Mouse (Mus musculus): Measurements from ENCODE around the gene Gpr55.
"Not testable (repeated sequence)": the region's sequence is repeated elsewhere in the genome, so short reads cannot be mapped to it uniquely, and the experiment has no call there.

Gene Gpr55

DNA sequence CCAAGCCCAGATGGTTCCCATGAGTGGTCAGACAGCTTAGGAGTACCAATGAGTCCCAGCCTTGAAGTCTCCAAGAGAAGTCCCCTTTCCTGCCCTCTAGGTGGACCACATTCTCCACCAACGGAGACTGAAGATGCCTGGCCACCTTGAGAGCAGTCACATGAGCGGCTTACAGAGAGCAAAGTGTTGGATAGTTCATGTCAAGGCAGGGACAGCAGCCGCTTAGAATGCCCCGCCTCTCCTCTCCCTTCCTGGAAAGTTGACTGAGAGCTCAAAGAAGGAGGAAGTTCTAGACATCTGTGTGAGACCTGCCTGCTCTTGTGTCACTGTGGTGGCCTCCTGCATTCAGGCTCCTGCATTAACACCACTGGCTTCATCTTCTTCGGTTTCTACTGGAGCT lies at the start of gene Gpr55:
Gene Gpr55 (minus strand): TSS at position 135 of the 400 bp plus-strand sequence.
- in situ Hi-C loops (cut with MboI, MseI) = no loop called here

DNA sequence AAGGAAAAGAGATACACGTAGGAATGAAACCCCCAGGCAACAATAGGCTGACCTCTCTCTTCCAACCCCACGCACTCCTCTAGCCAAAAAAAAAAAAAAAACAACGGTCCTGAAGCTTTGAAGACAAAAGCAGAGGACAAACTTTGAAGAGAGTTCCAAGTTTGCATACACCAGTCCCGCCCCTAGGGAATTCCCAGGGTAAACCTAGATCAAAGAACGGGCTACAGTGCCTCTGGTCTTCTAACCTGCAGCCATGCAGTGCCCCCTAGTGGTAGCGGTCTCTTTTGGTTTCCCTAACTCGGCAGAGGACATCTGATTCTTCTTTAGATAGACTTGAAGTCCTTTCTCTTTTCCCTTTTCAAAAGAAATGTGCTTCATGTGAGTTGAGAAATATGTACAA lies 47.0 kb upstream of the Gpr55 start:
- in situ Hi-C loops (cut with MboI, MseI) = loop anchor here (5.0 kb wide), 2 partner anchors 75 to 155 kb away; no protein-coding TSS in a partner anchor

DNA sequence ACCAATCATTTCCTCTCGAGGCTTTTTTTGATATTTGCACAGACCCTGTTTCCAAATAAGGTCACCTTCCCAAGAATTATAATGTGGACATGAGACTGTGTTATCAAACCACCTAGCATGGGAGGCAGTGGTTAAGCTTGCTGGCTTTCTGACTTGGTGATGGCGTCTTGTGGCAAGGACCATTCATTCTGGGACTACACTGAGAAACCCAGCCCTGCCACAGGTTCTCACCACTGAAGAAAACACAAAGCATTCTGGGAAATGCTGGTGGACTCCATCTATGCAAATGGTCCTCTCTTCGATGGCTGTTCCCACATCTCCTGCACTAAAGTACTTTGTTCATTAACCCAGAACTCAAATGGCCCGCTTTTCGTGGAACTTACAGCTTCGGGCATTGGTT lies 45.2 kb upstream of the Gpr55 start:
- in situ Hi-C loops (cut with MboI, MseI) = loop anchor here (5.0 kb wide), 2 partner anchors 74 to 154 kb away; no protein-coding TSS in a partner anchor

DNA sequence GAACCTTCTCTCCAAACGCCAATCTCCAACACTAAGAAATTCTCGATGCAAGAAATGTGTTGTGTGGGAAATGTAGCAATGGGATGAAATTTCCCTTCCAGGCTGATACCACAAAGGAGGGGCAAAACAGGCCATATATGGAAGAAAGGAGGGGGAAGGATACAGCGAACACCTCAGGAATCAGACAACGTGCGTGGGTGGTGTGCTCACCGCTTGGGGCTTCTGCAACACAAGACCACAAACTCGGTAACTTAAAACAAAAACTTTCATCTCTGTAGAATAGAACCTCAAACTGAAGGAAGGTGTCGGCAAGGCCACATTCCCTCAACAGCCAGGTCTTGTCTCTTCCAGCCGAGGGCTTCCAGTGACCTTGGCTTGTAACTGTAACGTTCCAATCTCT lies 44.7 kb upstream of the Gpr55 start:
- in situ Hi-C loops (cut with MboI, MseI) = loop anchor here (5.0 kb wide), 2 partner anchors 73 to 153 kb away; no protein-coding TSS in a partner anchor

DNA sequence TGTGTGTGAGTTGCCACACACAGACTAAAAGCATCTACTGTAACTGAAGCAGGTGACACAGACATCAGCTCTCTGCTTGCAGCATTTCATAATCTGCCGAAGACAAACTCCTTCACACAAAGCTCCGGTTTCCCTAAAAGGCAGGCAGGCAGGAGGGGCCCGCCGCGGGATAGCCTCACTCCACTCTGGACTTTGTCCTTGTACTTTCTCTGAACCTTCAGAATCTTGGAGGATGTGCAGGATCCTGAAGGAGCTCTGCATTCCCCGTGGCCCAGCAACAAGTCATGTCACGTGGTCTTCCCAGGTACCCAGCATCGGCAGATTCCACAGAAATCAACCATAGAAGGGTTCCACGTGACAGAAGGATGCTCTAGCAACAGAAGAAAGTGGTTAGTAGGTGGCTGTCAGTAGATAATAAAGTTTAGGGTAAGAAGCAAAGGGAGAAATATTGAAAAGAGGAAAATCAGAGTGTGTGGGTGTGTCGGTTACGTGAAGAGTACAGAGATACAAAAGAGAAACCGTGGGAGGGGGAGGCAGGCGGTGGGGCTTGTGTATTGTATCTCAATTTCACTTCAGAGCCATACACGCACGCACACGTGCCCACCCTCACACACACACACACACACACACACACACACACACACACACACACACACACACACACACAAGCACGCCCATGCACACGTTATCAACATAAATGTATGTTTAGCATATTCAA lies 39.2 kb upstream of the Gpr55 start:
- in situ Hi-C loops (cut with MboI, MseI) = no loop called here

DNA sequence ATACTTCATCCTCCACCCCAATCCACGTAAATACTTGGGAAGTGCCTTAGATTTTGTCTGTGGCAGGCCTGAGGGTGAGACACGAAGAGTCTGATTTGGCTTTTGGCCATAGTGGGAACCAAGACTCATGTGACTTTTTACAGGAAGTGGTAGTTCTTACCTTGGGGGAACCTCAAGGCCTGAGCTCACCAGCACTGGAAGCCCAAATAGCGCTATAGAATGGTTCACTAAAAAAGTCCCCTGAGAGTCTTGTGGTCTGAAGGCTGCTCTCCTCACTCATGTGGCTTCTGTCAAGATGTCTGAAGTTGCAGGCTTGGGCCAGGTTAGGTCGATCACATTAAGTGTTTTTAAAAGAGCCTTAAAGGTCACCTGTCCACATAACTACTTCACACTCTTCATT lies 37.2 kb upstream of the Gpr55 start:
- in situ Hi-C loops (cut with MboI, MseI) = no loop called here

DNA sequence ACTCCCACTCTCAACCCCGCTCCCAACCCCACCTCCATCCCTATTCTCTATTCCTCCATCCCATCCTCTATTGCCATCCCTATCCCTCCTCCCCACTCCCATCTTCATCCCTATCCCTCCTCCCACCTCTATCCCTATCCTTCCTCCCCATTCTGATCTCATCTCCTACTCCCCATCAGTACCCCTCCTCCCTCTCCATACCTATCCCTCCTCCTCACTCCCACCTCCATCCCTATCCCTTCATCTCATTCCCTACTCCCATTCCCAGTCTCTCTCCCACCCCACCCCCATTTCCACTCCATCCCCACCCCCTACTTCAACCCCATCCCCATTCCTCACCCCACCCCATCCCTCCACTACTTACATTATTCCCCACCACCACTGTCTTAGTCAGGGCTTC lies 36.4 kb upstream of the Gpr55 start:
- in situ Hi-C loops (cut with MboI, MseI) = no loop called here

DNA sequence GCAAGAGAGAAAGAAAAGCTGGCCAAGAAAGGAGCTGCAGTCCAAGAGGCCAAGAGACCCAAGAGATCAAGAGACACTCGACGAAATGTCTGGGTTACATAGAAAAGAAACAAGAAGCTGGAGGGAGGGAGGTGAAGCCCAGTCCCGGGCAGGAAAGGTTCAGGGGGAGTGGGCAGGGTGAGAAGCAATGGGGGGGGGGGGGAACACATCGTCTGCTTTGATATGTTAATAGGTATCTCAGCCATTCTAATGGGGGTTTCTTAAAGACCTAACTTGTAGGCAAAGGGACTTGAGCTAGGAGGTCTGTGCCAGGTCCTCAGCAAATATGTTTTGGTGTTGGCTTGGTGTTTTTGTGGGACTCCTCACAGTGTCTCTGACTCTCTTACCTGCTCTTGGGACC lies 32.7 kb upstream of the Gpr55 start:
- in situ Hi-C loops (cut with MboI, MseI) = no loop called here

DNA sequence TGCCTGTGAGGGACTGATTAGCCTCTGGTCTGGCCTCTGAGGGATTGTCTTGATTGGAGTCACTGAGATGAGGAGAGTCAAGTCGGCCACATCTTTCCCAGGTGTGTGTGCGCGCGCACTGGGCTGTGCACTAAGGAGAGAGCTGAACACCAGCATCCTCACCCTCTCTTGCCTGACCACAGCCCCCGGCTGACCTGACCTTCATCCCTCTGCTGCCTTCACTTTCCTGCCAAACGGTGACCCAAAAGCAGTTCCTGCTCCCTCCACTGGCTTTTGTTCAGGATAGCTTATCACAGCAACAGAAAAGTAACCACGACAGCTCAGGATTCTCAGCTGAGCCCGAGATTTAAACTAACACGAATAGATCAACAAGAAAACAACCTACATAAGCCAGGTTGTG lies 31.4 kb upstream of the Gpr55 start:
- in situ Hi-C loops (cut with MboI, MseI) = no loop called here

DNA sequence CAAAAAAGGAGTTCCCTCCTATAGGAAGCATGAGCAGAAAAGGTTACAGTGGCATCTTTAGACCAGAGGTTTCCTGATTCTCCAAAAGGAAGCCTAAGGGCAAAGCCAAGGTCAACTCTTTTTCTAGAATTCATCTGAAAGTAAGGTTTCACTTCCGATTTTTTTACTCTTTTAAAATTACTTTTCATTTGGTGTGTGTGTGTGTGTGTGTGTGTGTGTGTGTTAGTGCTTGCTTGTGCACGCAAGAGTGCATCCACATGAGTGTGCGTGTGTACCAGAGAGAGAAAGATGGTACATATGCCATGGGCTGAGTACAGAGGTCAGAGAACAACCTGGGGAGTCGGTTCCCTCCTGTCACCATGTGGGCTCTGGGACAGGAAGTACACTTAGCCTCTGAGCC lies 28.1 kb upstream of the Gpr55 start:
- in situ Hi-C loops (cut with MboI, MseI) = not testable (repeated sequence)

DNA sequence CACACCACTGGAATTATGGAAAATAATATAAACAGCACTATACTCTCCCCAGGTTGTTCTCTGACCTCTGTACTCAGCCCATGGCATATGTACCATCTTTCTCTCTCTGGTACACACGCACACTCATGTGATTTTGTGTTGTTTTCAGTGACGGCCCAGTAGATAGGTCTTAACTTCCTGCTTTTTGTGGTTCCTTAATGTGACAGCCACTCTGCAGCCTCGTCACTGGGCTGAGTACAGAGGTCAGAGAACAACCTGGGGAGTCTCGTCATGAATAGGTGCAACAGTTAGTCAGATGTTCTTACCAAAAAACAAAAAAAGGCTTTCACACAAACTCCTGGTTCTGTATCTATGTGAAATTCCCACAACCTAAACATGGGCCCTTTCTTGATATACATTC lies 27.5 kb upstream of the Gpr55 start:
- in situ Hi-C loops (cut with MboI, MseI) = no loop called here

DNA sequence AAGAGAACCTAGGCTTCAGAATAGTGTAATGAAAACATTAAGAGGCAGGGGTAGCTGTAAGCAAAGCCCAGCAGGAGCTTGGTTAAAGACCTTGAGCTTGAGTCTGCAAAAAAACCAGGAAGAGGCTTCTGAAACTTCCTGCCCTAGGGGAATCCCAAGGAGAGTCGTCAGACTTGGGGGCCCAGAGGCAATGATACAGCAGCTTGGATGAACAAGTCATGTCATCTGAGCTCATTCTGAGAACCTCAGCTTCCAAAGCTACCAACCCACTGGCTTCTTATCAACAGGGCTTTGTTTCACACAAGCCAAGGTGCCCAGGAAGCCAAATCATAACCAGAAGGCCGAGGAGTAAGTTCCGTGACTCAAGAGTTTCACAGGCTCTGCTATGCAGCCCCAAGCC lies 25.0 kb upstream of the Gpr55 start:
- in situ Hi-C loops (cut with MboI, MseI) = no loop called here

DNA sequence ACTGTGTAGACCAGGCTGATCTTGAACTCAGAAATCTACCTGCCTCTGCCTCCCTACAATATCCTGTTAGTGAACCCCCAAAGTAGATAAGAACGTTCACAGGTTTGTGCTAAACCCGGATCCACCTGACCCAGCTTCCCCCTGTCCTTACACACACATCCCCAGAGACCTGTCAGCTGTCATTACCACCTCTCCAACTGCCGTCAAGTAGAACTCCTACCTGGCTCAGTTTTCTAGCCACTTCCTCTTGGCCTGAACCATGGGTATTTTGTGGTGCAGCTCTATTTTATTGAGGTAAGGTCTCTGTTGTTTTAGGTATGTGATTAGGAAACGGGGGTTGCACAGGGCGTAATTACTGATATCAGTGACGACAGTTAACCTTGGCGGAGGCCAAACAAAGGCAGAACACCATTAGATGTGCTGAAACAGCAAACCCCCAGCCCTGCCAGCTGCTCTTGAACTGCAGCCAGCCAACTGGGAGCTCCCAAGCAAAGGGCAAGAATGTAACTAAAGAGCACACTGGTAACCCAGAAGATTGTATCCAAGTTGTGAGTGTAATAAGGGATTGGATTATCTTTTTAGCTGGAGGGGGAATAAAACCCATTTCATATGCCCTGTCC lies 21.0 kb upstream of the Gpr55 start:
- in situ Hi-C loops (cut with MboI, MseI) = no loop called here

DNA sequence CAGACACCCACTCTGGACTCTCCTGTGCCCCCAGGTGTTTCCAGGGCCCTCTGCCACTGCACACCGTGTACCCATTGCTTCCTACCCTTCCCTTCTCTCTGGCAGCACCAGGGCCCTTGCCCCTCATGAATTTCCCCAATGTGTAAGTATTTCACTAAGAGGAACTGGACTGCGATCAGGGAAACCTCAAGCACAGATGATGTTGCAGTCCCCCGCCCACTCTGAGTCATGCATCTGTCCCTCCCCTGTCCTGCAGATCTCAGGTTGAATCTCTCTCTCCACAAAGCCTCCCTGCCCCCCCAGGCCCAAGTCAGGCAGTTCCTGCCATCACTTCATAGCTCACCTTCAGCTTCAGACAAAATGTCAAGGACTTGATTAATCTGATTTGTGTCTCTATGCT lies 16.9 kb upstream of the Gpr55 start:
- in situ Hi-C loops (cut with MboI, MseI) = no loop called here

DNA sequence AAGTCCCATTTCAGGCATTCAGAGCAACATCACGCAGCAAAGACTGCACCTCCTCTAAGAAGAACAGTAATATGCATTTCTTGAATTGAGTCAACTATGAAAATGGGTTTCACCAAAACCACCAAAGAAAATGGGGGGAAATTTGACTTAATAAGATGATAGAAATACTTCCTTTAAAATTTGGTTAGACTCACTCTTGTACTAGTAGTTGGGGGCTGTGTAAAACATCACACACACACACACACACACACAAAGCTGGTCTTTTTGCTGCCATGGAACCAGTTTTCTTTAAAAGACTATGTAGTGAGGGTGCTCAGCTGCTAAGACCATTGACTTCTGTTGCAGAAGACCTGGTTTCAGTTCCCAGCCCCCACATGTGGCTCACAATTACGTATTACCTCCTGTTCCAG lies 12.7 kb upstream of the Gpr55 start:
- in situ Hi-C loops (cut with MboI, MseI) = no loop called here

DNA sequence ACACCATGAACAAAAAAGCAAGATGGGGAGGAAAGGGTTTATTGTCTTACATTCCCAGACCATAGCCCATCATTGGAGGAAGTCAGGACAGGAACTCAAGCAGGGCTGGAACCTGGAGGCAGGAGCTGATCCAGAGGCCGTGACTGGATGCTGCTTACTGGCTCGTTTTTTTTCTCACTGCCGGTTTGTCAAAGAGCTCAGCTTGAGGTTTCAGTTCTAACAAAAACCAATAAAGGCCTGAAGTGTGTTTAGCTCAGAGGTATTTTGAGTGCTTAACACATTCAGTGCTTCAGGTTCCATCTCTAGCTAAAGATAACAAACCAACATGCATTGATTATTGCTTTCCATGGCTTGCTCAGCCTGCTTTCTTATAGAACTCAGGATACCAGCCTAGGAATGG lies 11.5 kb upstream of the Gpr55 start:
- in situ Hi-C loops (cut with MboI, MseI) = no loop called here

DNA sequence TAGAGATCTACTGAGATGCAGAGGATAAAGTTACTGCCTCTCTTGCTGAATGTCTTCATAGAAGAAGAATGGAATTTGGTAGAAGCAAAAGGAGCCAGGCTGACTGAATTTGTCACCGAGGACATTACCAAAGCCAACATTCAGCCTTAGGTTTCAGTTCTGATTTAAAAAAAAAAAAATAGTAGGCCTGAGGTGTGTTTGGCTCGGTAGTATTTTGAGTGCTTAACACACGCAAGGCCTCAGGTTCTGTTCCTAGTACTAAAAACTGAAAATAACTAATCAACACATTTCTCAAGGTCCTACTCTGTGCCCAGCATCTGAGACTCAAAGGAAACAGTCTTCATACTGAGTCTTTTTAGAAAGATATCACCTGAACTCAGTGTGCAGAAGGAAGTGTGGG lies 10.3 kb upstream of the Gpr55 start:
- in situ Hi-C loops (cut with MboI, MseI) = no loop called here

DNA sequence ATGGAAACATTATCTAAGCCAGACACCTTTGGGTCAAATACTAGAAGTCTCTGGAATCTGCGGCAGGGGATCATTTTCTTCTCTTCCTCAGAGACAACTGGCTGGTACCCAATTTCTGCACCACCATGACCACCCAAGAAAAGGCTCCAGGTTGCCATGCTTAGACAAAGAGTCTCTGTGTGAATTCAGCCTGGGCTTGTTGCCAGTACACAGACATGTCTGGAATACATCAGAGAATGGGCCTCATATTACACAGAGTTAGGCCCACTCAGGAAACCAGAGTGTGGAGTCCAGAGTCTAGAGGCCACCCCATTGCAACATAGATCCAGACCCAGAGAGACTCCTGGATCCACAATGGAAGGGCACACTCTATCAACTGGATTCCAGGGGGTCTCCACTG lies 8.7 kb upstream of the Gpr55 start:
- in situ Hi-C loops (cut with MboI, MseI) = no loop called here

DNA sequence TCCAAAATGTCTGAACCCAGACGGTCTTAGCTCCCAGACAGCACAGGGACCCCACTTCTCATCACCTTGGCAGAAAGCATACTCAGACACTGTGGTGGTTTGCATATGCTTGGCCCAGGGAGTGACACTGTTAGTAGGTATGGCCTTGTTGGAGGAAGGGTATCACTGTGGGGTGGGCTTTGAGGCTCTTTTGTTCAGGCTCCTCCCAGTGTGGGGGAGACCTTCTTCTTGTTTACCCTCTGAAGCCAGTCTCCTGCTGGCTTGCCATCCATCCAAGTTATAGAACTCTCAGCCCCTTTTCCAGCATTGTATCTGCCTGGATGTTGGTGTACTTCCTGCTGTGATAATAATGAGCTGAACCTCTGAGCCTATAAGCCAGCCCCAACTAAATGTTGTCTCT lies 8.3 kb upstream of the Gpr55 start:
- in situ Hi-C loops (cut with MboI, MseI) = no loop called here

DNA sequence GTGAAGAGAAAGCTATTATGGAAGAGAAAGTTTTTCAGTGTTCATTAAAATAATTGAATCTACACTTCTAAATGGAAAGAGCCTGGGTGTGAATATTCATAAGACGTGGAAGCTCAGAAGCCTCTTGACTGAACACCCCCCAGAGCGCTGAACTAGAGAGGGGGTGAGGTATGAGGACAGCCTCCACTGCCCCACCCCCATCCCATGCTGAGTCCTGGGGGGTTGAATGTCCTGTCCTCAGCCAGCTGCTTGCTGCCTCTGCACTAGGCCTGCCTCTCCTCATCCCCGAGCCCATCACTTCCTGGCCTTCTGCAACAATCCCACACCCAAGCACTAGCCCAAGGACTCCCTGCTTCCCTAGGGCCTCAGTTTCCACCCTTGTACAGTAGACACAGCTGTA lies 5.0 kb upstream of the Gpr55 start:
- in situ Hi-C loops (cut with MboI, MseI) = no loop called here

DNA sequence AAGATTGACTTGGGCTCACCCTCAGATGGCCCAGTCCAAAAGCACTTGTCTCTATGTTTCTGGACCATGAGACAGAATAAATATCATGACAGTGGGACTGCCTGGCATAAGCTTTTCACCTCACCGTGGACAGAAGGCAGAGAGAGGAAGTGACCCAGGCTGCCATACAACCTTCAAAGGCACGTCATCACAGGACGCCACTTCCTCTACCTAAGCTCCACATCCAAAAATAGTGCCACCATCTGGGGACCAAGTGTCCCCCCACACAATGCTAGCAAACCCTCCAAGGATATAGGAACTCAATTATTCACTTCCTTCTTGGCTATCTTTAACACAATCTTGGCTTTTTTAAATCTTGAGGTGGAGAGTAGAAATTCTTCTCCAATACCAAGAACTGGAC lies 1.3 kb upstream of the Gpr55 start:
- in situ Hi-C loops (cut with MboI, MseI) = no loop called here

DNA sequence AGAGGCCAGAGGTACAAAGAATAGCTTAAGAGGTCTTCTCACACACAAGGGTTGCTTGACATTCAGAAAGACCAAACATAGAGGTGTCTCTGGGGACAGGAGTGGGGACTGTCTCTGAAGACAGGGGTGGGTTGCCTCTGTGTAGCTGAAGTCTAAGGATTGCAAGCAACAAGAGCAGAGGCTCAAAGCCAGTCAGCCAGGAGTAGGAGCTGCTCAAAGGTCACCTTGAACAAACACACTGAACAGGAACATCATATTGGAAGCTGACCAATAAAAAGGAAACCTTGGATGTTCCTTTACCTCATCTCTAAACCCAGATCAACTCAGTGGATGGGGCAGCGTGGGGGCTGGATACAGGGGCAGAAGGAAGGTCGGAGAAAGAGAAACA lies 924 bp downstream of the Gpr55 start:
- in situ Hi-C loops (cut with MboI, MseI) = no loop called here

DNA sequence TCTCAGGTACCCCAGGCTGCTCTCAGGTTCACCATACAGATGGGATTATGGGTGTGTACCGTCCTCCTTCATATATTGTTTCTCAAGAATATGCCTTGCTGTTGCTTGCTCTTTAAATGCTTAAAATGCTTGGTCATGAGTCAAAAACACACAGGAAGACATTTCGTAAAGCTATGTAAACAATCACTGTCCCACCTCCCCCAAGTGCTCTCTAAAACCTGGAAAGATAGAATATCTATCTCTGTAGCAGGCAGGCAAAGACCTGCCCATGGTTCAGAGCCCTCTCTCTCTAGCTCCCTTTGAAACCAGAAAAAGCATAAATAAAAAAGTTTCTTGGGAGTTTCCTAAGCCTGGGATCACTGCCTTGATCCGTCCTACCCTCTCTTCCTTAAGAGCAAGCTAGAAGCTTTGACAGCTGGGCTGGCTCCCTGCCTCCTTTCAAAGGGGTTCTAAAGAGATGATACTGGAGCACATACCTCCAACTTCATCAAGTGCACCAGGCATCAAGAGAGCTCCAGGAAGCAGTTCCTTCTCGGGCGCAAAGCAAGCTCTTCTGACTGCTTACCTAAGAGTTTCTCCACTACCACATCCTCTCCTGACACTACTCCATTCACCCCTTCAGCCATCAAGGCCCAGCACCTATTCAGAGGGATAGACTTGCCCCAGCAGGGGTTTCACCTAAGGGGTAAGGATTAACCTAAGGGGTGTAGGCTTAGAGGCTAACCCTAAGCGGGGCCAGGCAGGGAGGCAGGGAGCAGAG lies 1.5 kb downstream of the Gpr55 start:
- in situ Hi-C loops (cut with MboI, MseI) = no loop called here
